Mouse (Mus musculus): ENCODE data around the gene Pgm3. TPM values are rescaled to one million over a fixed set of nuclear protein-coding genes. Genes with fewer than 3 reads are reported as not detected.

The Pgm3 gene
- total RNA-seq, 1 experiment from 2014 or later, result 11.2 TPM

DNA sequence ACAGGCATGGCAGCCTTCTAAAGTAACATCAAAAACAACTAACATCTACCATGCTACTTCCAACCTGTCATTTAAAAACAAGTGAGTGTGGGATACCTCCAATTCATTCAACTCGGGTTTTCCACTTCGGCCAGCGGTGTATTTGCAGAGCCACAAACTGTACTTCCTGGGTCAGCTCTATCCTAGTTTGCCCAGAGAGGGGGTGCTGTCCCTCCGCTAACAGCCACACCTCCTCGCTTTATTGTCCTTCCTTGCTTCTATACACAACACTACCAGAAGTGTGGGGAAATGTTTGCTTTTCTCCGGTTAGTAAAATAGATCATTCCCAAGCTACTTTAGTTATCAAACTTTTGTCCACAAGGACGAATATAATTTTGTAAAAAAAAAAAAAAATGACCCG lies 696 bp downstream of the Pgm3 start:
- ATAC-seq (ENCODE audit: extremely low read depth, insufficient number of reproducible peaks, low FRiP score, poor library complexity, severe bottlenecking), result no peak

DNA sequence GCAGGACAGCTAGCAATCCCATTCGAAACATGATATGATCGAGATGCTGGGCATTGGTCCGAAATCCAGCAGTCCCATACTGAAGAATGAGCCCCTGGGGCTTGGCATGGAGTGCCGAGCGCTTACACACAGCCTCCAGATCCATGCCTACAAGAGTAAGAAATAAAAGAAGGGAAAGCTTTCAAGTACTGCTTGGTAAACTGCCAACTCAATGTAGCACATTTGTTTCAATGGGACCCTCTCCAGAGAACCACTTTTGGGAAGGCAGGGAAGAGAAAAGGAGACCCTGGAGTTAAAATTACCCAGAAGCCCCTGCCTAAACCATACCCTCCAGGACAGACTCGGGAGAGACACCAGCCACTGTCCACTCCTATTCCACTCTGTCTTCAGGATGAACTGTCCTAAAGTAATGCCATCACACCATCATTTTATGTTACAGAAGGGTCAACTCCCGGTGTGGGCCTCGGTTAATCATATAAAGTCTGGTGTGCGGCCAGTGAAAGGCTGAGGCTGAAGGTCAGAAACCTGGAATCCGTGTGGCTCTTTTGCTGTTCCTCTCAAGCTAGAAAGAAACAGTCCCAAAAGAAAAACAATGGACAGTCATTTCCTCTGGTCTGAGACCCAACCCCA lies 1.3 kb downstream of the Pgm3 start:
- ATAC-seq (ENCODE audit: extremely low read depth, insufficient number of reproducible peaks, low FRiP score, poor library complexity, severe bottlenecking), result no peak

DNA sequence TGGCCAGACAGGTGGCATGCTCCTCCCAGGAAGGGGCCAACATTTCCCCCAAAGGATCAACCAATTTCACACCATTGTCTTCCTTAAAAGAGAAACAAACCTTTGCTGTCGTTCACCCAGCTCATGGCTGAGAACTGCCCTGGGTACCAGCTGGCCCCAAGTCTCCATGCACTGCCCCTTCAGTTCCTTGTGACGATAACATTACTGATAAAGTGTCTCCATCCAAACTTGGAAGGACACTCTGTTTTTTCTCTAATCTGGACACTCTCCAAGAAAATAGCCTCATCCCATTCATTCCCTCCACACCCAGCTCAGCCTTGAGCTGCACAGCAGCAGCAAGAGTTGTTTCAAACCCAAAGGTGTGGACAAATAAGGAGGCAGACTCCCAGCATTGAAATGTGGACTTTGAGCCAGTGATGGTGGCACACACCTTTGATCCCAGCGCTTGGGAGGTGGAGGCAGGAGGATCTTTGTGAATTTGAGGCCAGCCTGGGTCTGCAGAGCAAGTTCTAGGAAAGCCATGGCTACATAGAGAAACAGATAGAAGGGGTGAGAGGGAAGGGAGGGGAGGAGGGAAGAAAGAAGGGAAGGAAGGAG lies 2.2 kb downstream of the Pgm3 start:
- no peak for ATAC-seq (ENCODE audit: extremely low read depth, insufficient number of reproducible peaks, low FRiP score, poor library complexity, severe bottlenecking)

- ATAC-seq (ENCODE audit: extremely low read depth, insufficient number of reproducible peaks, low FRiP score, poor library complexity, severe bottlenecking), result no peak
Observed at GRCm38 (mm10) chr9:86560543-86560942, 11.1 kb downstream of the Pgm3 start.

DNA sequence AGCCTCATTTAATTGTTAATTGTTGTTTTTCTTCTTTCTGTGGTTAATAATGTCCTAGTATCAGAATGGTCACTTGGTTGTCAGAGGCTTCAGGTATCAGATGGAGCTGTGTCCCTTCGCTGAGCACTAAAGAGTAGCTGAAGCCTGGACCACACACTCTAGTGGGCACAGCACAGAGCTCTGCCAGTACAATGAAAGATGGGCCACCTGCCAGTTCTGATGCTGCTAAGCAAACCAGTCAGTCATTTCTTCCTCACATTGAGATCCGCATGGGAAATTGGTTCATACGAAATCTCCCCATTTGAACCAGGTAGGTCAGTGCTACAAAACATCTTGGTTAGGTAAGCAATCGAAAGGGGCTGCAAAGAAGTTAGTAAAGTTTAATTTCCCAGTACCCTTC lies 17.0 kb downstream of the Pgm3 start:
- no peak for ATAC-seq (ENCODE audit: extremely low read depth, insufficient number of reproducible peaks, low FRiP score, poor library complexity, severe bottlenecking)

DNA sequence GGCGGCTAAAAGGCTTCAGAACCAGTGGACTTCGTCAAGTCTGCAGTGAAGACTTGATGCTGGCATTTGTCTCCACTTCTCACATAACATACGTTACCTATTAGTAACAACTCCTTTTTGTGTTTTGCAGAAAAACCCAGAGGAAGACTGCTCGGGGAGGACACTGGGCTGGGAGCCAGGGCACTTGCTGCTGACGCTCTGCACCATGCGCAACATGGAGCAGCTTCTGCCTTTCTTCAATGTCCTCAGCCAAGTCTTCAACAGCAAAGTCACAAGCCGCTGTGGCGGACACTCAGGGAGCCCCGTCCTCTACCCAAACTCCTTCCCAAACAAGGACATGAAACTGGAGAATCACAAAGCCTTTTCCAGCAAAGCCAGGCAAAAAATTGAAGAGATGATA lies 17.8 kb downstream of the Pgm3 start:
- ATAC-seq (ENCODE audit: extremely low read depth, insufficient number of reproducible peaks, low FRiP score, poor library complexity, severe bottlenecking), result no peak

DNA sequence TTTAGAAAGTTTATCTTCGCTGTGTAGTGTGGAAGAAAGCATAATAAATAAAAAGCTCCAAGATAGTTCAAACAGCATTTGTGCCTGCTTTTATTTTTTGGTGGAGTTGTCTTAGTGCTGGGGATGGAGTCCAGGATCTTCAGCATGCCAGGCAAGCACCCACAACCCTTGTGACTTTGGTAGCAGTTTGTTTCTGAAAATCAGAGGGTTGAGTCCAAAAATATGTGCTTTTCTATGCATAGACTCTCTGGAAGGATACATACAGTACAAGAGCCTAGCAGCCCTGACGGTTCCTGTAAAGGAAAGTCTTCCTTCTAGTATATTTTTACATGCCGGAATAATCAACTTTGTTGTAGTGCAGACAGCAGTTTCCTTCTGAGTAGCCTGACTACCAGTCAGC lies 20.9 kb downstream of the Pgm3 start:
- no peak for ATAC-seq (ENCODE audit: extremely low read depth, insufficient number of reproducible peaks, low FRiP score, poor library complexity, severe bottlenecking)

GRCm38 (mm10) chr9:86549637-86550162 lies 21.9 kb downstream of the Pgm3 start:
- no peak for ATAC-seq (ENCODE audit: extremely low read depth, insufficient number of reproducible peaks, low FRiP score, poor library complexity, severe bottlenecking)

DNA sequence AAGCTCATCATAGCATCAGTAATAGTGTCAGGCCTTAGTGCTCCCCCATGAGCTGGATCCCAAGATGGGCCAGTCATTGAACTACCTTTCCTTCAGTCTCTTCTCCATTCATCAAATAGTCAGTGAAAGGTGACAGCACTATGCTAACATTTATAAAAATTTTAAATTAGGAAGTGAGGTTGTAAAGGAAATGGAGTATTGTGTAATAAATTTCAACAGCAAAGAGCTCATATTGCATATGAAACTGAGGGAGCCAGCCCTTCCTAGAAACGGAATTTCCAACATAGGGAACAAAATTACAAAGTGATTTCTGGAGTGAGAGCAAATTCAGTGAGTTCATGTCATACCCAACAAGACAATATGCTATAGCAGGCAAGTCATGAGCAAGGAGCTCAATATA lies 27.1 kb downstream of the Pgm3 start:
- ATAC-seq (ENCODE audit: extremely low read depth, insufficient number of reproducible peaks, low FRiP score, poor library complexity, severe bottlenecking), result no peak

GRCm38 (mm10) chr9:86543451-86543850 lies 28.2 kb downstream of the Pgm3 start:
- no peak for ATAC-seq (ENCODE audit: extremely low read depth, insufficient number of reproducible peaks, low FRiP score, poor library complexity, severe bottlenecking)

- ATAC-seq (ENCODE audit: extremely low read depth, insufficient number of reproducible peaks, low FRiP score, poor library complexity, severe bottlenecking), result no peak
Observed at GRCm38 (mm10) chr9:86534071-86534470, 37.6 kb downstream of the Pgm3 start.

DNA sequence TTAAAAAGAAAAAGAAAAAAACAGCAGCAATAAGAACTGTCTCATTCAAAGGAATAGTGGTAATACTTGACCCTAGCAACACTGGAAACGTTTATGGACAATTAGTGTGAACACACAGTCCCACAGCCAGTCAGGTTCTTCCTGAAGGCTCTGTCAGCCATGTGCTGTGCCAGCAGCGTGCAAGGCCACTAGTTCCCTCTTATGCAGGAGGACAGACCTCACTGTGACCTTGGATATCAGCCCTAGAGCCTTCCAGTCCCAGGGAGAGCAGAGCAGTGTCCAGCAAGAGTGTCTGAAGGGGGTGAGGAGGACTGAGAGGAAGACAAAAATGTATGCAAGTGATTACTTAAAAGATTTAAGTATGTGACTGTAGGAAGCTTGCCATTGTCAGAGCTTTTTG lies 46.0 kb downstream of the Pgm3 start:
- ATAC-seq (ENCODE audit: extremely low read depth, insufficient number of reproducible peaks, low FRiP score, poor library complexity, severe bottlenecking), result no peak

GRCm38 (mm10) chr9:86522335-86522734 lies 49.3 kb downstream of the Pgm3 start:
- no peak for ATAC-seq (ENCODE audit: extremely low read depth, insufficient number of reproducible peaks, low FRiP score, poor library complexity, severe bottlenecking)

DNA sequence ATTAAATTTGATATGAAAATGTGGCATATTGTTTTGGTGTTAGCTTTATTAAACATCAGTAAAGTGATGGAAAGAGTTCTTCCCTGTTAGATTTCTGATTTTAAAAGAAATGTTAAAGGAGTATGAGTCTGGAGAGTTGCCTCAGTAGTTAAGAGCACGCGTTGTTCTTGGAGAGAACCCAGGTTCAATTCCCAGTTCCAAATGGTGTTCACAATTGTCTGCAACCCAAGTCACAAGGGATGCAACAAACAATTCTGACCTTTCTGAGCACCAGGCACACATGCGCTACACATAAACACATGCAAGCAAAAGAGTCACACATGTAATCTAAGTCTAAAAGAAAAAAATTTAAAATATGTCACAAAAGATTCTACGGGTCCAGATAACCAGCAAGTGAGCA lies 56.8 kb downstream of the Pgm3 start:
- no peak for ATAC-seq (ENCODE audit: extremely low read depth, insufficient number of reproducible peaks, low FRiP score, poor library complexity, severe bottlenecking)

DNA sequence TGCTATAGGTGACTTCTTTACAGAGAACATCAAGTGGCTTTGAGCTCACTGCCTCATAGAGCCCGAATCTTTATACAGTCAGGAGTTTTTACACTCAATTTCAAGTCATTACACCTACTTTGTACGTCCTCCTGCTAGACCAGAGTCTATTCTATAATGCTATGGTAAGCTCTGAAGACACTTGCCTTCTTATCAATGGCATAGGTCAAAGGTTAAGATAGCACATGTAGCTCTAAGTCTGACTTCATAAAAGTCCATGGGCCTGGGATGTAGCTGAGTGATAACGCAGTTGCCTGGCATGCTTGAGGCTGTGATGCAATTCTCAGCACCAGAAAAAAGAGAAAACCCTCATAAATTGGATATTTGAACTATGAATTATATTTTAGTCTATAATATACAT lies 57.3 kb downstream of the Pgm3 start:
- ATAC-seq (ENCODE audit: extremely low read depth, insufficient number of reproducible peaks, low FRiP score, poor library complexity, severe bottlenecking), result no peak

DNA sequence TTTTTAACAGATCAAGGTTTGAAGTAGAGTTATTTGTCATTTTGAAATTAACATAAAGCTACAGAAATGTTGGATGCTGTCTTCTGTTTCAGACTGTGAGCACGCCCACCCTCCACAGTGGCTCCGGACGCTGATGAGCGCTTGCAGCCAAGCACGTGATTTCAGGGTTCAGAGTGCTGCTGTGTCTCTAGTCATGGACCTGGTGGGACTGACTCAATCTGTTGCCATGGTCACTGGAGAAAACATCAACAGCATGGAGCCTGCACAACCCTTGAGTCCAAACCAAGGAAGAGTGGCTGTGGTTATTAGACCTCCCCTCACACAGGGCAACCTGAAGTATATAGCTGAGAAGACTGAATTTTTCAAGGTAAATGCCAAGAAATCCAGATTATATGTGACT lies 57.9 kb downstream of the Pgm3 start:
- ATAC-seq (ENCODE audit: extremely low read depth, insufficient number of reproducible peaks, low FRiP score, poor library complexity, severe bottlenecking), result no peak

DNA sequence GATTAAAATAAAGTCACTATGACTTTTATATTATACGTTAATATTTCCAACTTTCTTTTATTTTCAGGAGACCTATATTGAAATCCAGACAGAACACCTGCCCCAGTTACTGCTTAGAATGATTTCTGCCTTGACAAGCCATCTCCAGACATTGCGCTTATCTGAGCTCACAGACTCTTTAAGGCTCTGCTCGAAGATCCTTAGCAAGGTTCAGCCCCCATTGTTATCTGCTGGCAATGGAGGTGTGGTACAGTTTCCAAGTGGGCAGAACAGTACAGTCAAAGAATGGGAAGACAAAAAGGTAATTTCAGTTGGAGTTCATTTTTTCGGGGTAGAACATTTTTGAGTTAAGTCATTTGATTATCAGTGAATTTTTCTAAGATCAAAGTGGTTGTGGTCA lies 64.2 kb downstream of the Pgm3 start:
- no peak for ATAC-seq (ENCODE audit: extremely low read depth, insufficient number of reproducible peaks, low FRiP score, poor library complexity, severe bottlenecking)
